Mouse (Mus musculus) liver, postnatal 0 days (tissue): ENCODE results near the gene Cep128. TPM values are rescaled to one million over a fixed set of nuclear protein-coding genes. Genes with fewer than 3 reads are reported as not detected.
"Not testable (repeated sequence)": the region's sequence is repeated elsewhere in the genome, so short reads cannot be mapped to it uniquely, and the experiment has no call there.

Experiments
- ATAC-seq: fragments of 200-750 bp; cut with Nextera tagmentation; 2 replicates; pipeline ENCODE4 v1.8.0; 2017; ENCODE audit warnings: mild to moderate bottlenecking, moderate library complexity
- DNase-seq: peaks from one replicate; pipeline ENCODE4 v3.0.0-alpha.2; 2016
- H3K27ac ChIP-seq: fragments of 300-500 bp; sonication (generic); 2 replicates; pipeline ENCODE4 v1.5.1; 2014; ENCODE audit warnings: antibody characterized with exemption, moderate library complexity, mild to moderate bottlenecking, low read depth
- H3K27me3 ChIP-seq: fragments of 300-500 bp; sonication (generic); 2 replicates; pipeline ENCODE4 v1.6.1; 2014; ENCODE audit warnings: low read length, control low read depth, mixed read lengths; ENCODE audit not compliant: insufficient read depth
- H3K36me3 ChIP-seq: fragments of 300-500 bp; sonication (generic); replicated peaks from 2 replicates; pipeline ENCODE4 v1.6.1; 2014; ENCODE audit warnings: mild to moderate bottlenecking, control low read depth, low read length, moderate library complexity, mixed read lengths; ENCODE audit not compliant: insufficient read depth
- H3K4me1 ChIP-seq: fragments of 300-500 bp; sonication (generic); 2 replicates; pipeline ENCODE4 v1.6.1; 2014; ENCODE audit warnings: antibody characterized with exemption, mild to moderate bottlenecking, control low read depth; ENCODE audit not compliant: insufficient read depth
- H3K4me2 ChIP-seq: fragments of 300-500 bp; sonication (generic); 2 replicates; pipeline ENCODE4 v1.6.1; 2014; ENCODE audit warnings: low read depth, mild to moderate bottlenecking, low read length, moderate library complexity, mixed read lengths
- H3K4me3 ChIP-seq: fragments of 300-500 bp; sonication (generic); 2 replicates; pipeline ENCODE4 v1.5.1; 2014; ENCODE audit warnings: low read depth, low read length
- H3K9ac ChIP-seq: fragments of 300-500 bp; sonication (generic); replicated peaks from 2 replicates; pipeline ENCODE4 v1.6.1; 2014; ENCODE audit warnings: mild to moderate bottlenecking, moderate library complexity
- H3K9me3 ChIP-seq: fragments of 300-500 bp; sonication (generic); 2 replicates; pipeline ENCODE4 v1.6.1; 2016; ENCODE audit warnings: mild to moderate bottlenecking, control low read depth, low read length, mixed read lengths
- CTCF ChIP-seq: sonication (generic); IDR thresholded peaks from 2 replicates; pipeline ENCODE4 v1.5.1; 2016; ENCODE audit warnings: antibody characterized with exemption, low read depth
- EP300 ChIP-seq: IDR thresholded peaks from 2 replicates; pipeline ENCODE4 v1.6.1; 2016; ENCODE audit warnings: antibody characterized with exemption, low read depth, mild to moderate bottlenecking
- WGBS: fragments of 180-500 bp; shearing (Covaris S2); extraction: QIAGEN DNeasy Blood & Tissue Kit; methylation state at CpG from one replicate; pipeline ENCODE4 v1.1.7; 2014; ENCODE audit not compliant: insufficient replicate concordance; 5-methylcytosine and 5-hydroxymethylcytosine counted together
- polyA plus RNA-seq: library from polyadenylated mRNA; unstranded; fragments of >200 nt; fragmentation: Nextera tagmentation; extraction: Ambion mirVana; gene quantifications from 2 replicates; pipeline ENCODE4 v1.2.1, GENCODE M21; 2015

Cep128 gene
- polyA plus RNA-seq, 1 experiment from 2014 or later: 3.7 TPM

DNA sequence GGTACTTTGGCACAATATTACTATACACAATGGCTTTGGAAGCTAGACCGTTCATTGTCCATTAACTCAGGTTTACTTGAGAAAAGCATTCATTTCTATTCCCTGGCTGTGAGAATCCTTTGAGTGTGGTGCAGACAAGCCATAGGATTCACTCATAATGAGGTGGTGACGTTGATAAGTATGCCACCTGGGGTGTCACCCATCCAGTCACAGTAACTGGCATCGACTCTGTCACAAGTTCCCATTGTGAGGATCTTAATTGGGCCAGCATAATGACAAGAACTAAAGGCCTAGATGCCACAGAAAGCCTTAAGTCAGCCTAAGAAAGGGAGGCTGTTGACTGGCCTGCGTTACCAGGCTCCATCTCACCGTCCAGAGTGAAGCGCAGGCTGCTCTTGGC lies 396.9 kb downstream of the Cep128 start:
- DNase-seq (no peak), ATAC-seq (no peak)
- Histone ChIP-seq H3K36me3 (no peaks in the 10 kb centered on the region), H3K4me1 (no peaks in the 10 kb centered on the region), H3K4me3 (no peak overlapping the region), H3K9ac (no peak overlapping the region), H3K4me2 (no peak overlapping the region), H3K27me3 (no peaks in the 10 kb centered on the region), H3K27ac (no peak overlapping the region), H3K9me3 (no peaks in the 10 kb centered on the region)
- no peak for TF ChIP-seq CTCF
- TF ChIP-seq EP300: no peak
- WGBS: 81% methylated on average over 6 of the region's 6 CpGs

DNA sequence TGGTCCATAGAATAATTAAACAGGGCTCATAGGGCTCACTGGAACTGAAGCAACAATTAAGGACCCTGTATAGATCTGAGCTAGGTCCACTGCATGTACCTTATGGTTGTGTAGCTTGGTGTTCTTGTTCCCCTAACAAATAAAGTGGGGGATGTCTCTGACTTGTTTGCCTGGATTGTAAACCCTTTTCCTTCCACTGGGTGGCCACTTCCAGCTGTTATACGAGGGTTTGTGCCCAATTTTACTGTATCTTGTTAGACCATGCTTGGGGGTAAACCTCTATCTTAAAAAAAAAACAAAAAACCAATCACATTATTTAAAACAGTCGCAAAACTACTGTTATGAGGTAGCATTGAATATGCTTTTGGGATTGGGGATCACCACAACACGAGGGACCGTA lies 402.2 kb downstream of the Cep128 start:
- no peak overlapping the region for H3K4me3 ChIP-seq
- H3K27me3 ChIP-seq: no peaks in the 10 kb centered on the region
- DNase-seq: no peak
- TF ChIP-seq CTCF: no peak
- TF ChIP-seq EP300: no peak
- no peaks in the 10 kb centered on the region for H3K4me1 ChIP-seq
- 75% methylated on average over 4 of the region's 4 CpGs for WGBS
- H3K9ac ChIP-seq: no peak overlapping the region
- no peak overlapping the region for H3K27ac ChIP-seq
- H3K36me3 ChIP-seq: no peaks in the 10 kb centered on the region
- no peaks in the 10 kb centered on the region for H3K9me3 ChIP-seq
- no peak overlapping the region for H3K4me2 ChIP-seq
- ATAC-seq: no peak

DNA sequence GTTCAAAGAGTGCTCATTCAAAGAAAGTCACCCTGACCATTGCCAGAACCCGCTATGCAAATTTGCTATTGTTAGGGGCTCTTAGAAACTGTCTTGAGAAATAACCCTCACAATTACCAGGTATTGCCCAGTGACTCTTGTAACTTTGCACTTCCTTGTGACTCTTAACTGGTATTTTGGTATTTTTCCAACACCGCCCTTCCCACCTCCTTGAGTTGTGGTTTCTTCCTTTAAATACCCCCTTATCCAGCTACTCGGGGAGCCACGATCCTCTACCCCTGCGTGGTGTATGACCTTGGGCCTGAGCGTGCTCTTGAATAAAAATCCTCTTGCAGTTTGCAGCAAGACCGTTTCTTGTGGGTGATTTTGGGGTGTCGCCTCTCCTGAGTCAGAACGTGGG lies 407.8 kb downstream of the Cep128 start:
- not testable (repeated sequence) for H3K27ac ChIP-seq, H3K4me1 ChIP-seq, H3K36me3 ChIP-seq, H3K4me3 ChIP-seq, H3K4me2 ChIP-seq, H3K27me3 ChIP-seq, ATAC-seq, H3K9me3 ChIP-seq, H3K9ac ChIP-seq, DNase-seq
- WGBS: 80% methylated on average over 9 of the region's 9 CpGs

DNA sequence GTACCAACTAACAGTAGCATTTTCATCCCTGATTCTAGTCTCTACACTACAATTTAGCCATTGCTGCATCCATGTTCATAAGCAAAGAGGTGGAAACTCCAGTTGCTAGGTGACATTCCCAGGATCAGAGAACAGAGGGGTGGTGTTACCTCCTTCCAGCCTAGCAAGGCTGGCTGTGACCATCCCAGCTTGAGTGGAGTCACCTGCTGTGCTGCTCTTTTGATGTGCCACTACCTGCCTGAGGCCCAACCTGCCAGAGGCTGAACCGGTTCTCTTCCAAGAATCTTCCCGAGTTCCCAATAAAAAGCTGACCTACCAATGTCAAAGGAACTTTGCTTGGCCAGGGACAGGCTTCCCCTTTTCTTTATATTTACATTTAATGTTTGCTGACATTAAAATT lies 408.8 kb downstream of the Cep128 start:
- 31% methylated on average over 2 of the region's 2 CpGs for WGBS

DNA sequence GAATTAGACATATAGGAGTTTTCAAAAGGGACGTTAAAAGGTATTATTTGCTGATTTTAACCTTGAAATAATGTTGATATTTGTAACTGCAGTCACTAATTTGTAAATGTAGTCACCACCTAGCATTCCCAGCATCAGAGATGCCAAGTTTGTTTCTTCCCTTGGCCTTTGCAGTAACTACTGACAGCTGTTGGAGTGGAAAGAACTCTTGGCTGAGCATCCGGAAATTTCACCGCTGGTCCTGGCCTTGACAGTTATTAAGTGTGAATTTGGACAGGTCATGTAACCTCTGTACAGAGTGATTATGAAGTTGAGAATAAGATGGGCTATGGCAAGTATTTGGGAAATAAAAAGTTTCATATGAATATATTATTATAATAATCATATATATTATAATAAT lies 413.1 kb downstream of the Cep128 start:
- H3K9me3 ChIP-seq: no peaks in the 10 kb centered on the region
- no peak overlapping the region for H3K27ac ChIP-seq
- H3K27me3 ChIP-seq: no peaks in the 10 kb centered on the region
- H3K9ac ChIP-seq: no peak overlapping the region
- H3K36me3 ChIP-seq: no peaks in the 10 kb centered on the region
- 83% methylated on average over 3 of the region's 3 CpGs for WGBS
- no peak overlapping the region for H3K4me2 ChIP-seq
- DNase-seq (no peak), ATAC-seq (no peak)
- no peak overlapping the region for H3K4me3 ChIP-seq
- H3K4me1 ChIP-seq: no peaks in the 10 kb centered on the region
- no peak for TF ChIP-seq EP300
- TF ChIP-seq CTCF: no peak

More for the DNA sequence above, 408.8 kb downstream of the Cep128 start:
- Histone ChIP-seq H3K4me2 (no peak overlapping the region), H3K36me3 (no peaks in the 10 kb centered on the region), H3K4me1 (no peaks in the 10 kb centered on the region), H3K9me3 (no peaks in the 10 kb centered on the region), H3K27ac (no peak overlapping the region), H3K9ac (no peak overlapping the region), H3K27me3 (no peaks in the 10 kb centered on the region), H3K4me3 (no peak overlapping the region)
- ATAC-seq (no peak), DNase-seq (no peak)
- TF ChIP-seq EP300 (no peak), CTCF (no peak)

DNA sequence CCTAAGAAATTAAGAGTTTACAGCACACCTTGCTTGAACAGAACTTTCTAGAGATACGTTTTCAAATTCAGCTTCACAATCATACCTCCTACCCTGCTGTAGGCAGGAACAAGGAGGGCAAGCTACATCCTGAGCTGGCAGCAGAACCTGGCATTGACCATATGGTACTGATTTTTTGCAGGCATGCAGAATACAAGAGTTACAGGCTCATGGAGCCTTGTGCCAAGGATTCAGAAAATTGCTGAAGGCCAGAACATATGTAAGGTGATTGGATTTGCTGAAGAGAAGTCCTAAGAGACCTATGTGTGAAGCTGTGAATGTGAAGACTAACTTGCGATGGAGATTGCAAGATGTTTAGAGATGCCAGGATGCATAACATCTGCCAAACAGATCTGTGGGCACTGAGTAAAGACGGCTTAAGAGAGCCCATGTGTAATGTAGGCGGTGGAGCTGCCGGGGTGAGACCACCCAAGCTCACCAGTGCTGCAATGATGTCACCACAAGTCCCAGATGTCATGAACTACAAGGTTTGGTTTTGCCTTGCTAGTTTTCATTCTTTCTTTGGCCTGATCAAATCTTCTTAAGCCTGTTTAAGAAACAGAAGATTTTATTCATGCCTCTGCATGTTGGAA lies 422.7 kb downstream of the Cep128 start:
- ATAC-seq: no peak
- Histone ChIP-seq H3K4me1 (no peaks in the 10 kb centered on the region), H3K9ac (no peak overlapping the region), H3K9me3 (no peaks in the 10 kb centered on the region), H3K4me2 (no peak overlapping the region), H3K27me3 (no peaks in the 10 kb centered on the region), H3K36me3 (no peaks in the 10 kb centered on the region), H3K4me3 (no peak overlapping the region), H3K27ac (no peak overlapping the region)
- DNase-seq: no peak
- WGBS: 73% methylated on average over 5 of the region's 5 CpGs
- TF ChIP-seq EP300: no peak
- no peak for TF ChIP-seq CTCF
